Mouse (Mus musculus): ENCODE results near the gene Adgrg1. TPM values are rescaled to one million over a fixed set of nuclear protein-coding genes. Genes with fewer than 3 reads are reported as not detected.

Adgrg1 gene
- 10 to 100 TPM; 12.6 to 15.6 TPM for total RNA-seq (2023)

DNA sequence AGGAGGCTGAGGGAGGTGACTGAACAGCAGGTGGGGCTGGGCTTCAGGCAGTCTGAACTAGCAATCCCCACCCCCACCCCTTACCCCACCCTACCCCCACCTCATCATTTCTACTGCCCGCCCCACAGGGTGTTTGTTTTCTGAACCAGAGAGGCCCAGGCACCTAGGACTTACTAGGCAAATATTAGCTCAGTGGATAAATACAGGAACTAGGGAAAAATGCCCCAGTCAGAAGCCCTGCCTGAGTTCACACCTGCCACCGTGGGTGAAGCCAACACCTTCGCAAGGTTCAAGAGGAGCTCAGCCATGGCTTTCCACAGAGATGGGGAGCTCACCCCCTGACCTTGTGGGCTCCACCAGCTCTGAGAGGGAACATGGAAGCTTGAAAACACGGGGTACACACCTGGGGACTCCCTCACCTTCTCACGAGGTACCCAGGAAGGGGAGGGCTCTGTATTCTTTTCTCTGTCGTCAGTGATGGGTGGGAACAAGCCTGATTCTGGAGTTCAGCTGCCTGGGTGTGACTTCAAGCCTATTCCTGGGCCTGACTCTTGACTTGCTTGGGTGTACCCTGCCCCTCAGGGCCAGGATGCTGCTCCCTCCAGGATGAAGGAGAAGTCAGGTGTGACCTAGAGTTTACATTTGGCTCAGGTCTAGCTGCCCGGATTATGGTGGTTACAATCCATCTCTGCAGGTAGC, at the start of gene Adgrg1:
Adgrg1 (plus strand) TSS at position 285 of the 699 bp plus-strand sequence.

DNA sequence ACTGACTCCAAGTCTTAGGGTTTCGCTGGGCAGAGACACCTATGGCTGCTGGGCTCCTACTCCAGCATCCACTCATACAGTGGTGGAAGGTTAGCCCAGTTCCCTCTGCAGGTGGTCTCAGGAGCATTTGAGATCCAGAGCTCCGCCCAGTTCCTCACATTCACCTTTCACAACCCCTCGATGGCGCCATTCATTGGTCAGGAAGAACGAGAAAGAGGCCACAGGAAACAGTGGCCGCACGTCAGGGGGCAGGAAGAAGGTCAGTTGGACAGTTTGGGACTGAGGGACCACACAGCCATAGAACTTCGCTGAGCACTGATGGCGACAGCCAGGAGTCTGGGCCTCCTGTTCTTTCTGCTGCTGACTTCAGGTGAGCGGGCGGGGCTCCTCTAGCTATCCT, 42.9 kb downstream of the Adgrg1 start, which contains the start of gene Adgrg3:
Adgrg3 (plus strand) TSS at position 242 of the 400 bp plus-strand sequence.

DNA sequence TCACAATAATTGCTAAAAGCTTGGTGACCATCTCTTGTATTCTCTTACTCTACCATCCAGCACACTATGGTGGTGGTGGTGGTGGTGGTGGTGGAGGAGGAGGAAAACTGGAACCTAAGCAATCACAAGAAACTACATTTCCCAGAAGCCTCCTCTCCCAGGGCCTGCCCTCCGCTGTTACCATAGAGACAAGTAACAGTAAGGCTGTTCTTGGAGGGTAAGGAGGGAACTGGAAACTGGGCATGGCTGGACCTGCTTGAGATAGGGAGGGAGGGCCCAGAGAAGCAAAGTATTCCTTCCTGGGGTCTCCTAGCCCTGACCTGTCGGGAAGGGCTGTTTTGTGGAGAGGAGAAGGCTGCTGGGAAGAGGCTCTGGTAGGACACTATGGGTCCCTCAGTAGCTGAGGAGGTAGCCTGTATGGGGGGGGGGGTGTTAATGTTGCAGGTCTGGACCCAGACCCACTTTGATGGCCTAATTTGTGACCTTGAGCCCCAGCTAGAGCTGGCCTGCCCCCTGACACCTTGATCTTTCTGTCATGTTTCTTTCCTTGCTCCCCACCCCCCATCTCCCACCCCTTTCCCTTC, 80.5 kb downstream of the Adgrg1 start, which contains the start of gene Drc7:
Drc7 (plus strand) TSS at position 177 of the 584 bp plus-strand sequence.

Other genes starting within 250 kb of the Adgrg1 start
- not detected for gene Ccl22, start 229.2 kb upstream of the Adgrg1 start, total RNA-seq (2023)
- not detected for gene Cx3cl1, start 202.7 kb upstream of the Adgrg1 start, total RNA-seq (2023)
- gene Ccl17, start 164.3 kb upstream of the Adgrg1 start, total RNA-seq (2023), result not detected
- 10 to 100 TPM; 21.0 to 27.6 TPM for gene Coq9, start 136.4 kb upstream of the Adgrg1 start, total RNA-seq (2023)
- 10 to 100 TPM; 36.3 to 51.7 TPM for gene Ciapin1, start 136.4 kb upstream of the Adgrg1 start, total RNA-seq (2023)
- 10 to 100 TPM; 39.0 to 47.2 TPM for gene Polr2c, start 117.3 kb upstream of the Adgrg1 start, total RNA-seq (2023)
- gene Dok4, start 98.4 kb upstream of the Adgrg1 start, total RNA-seq (2023), result 1 to 10 TPM in 1 of 2 experiments, under 1 TPM in 1; 0.98 to 1.5 TPM
- 1 to 10 TPM; 4.3 to 6.6 TPM for gene Ccdc102a, start 56.7 kb upstream of the Adgrg1 start, total RNA-seq (2023)
- gene Adgrg5, start 51.1 kb upstream of the Adgrg1 start, total RNA-seq (2023), result 10 to 100 TPM; 15.3 to 17.1 TPM
- 100 to 1,000 TPM; 128 to 166 TPM for gene Adgrg3, start 42.9 kb downstream of the Adgrg1 start, total RNA-seq (2023)
- under 1 TPM; 0.51 to 0.99 TPM for gene Drc7, start 80.4 kb downstream of the Adgrg1 start, total RNA-seq (2023)
- 10 to 100 TPM; 11.5 to 14.7 TPM for gene Katnb1, start 106.4 kb downstream of the Adgrg1 start, total RNA-seq (2023)
- gene Kifc3, start 228.1 kb downstream of the Adgrg1 start, total RNA-seq (2023), result 10 to 100 TPM; 18.5 to 25.9 TPM